Mouse (Mus musculus) spleen, adult 18-20 months (tissue): ENCODE measurements at regions not wholly inside any gene's neighbourhood (a gene's known extent, or its start where the extent isn't known, plus 50 kb on each side); places are given as distances from the start of the nearest gene placed in this dataset.

ENCODE experiments used
- DNase-seq, 2 experiments: peaks; one replicate each; pipeline ENCODE4 v3.0.0; 2022; ENCODE audit warnings: mixed read lengths in 2 of 2

DNA sequence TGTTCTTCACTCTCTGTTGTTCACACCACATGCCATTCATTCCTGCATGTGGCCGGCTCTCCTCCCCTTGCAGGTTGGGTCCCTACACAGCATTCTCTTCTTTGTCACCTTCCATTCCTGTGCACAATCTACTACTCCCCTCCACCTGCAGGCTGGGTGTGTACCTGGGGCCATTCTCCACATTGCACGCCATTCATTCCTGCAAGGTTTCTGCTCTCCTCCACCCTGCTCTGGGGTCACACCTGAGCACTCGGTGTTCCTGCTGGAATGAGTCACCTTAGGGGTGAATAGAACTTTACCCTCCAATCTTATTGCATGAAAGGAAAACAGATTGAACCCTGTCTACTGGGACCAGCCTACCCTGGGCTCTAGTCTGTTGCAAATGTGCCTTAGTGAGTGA lies 72.7 kb upstream of the Id2 start:
- DNase-seq, result no peak

GRCm38 (mm10) chr12:25168213-25168545 lies 71.2 kb upstream of the Id2 start:
- no peak for DNase-seq

GRCm38 (mm10) chr12:25167504-25168212 lies 70.7 kb upstream of the Id2 start:
- no peak for DNase-seq

- DNase-seq, result no peak
Measured at GRCm38 (mm10) chr12:25166525-25166924, 69.6 kb upstream of the Id2 start.

- peak; percentile 31 to 38 for DNase-seq
Measured at GRCm38 (mm10) chr12:25165650-25166049, 68.7 kb upstream of the Id2 start.

DNA sequence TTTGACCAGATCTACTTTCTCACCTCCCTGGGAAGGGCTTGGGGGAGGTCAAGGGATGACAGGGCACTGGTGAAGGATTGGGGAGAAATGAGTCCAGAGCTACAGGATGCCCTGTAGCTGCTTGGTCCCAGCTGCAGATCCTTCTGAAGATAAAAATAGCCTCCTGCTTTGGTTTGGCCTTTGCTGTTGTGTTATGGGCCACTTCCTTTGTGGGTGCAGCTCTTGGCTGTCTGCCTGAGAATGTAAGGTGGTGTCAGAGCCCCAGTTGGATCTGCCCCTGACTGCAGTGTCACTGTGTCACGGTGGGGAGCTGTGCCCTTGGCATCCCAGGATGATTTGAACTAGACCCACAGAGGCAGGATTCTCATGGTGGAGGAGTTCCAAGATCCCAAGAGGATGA lies 67.8 kb upstream of the Id2 start:
- no peak for DNase-seq

GRCm38 (mm10) chr12:25163541-25163940 lies 66.6 kb upstream of the Id2 start:
- no peak for DNase-seq

GRCm38 (mm10) chr12:25162843-25163242 lies 65.9 kb upstream of the Id2 start:
- DNase-seq, result no peak

DNA sequence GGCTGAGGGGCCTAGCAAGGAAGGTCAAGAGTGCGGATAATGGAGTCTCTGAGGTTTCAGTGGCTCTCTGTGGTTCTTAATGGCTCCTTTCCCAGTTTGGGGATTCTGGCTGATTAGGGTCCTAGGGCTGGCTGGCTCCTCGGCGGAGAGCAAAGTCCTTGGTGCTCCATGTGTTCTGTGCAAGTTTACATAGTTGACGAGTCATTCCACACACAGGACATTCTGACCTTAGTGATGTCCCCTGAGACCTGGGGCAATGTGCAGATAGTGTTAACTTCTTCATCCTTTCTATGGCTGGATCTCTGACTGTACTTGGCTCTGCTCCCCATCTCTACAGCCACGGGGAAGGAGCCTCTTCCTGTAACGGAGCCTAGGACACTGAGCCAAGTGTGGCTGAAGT lies 65.0 kb upstream of the Id2 start:
- no peak for DNase-seq

GRCm38 (mm10) chr12:25160990-25161843 lies 64.3 kb upstream of the Id2 start:
- no peak for DNase-seq

DNA sequence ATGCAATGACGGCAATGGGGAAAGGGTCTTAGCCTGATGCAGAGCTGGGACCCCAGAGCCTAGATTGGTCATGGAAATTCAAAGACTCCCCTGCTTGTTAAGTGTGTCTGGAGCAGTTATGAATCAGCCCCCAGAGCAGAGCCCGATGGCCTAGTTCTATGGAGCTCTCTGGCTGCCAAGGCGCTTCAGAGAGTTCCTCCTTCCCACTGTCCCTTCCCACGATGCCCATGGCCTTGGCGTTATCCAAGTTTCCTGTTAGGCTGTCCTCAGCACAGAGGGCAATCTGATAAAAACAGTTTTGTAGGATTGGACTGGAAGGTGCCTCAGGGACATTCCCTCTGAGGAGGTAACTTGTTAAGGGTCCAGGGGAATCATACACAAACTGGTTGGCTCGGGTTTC lies 62.2 kb upstream of the Id2 start:
- DNase-seq, result no peak

DNA sequence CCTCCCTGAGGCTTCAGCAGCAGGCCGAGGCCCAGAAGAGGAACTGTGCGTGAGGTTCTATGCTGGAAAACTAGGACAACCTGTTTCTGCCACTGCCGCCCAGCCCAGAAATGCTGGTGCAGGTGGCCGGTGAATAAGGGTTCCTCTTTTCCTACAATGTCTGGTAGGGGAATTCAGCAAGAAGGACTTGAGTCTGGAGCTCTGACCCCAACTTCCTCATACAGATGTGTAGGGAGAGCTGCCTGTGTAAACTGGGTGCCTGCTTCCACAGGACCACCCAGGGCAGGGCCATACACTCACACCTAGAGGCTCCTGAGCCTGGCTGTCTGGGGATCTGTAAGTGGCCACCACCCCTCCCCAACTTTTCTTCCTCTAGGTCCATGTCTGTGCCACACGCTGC lies 60.3 kb upstream of the Id2 start:
- no peak for DNase-seq

DNA sequence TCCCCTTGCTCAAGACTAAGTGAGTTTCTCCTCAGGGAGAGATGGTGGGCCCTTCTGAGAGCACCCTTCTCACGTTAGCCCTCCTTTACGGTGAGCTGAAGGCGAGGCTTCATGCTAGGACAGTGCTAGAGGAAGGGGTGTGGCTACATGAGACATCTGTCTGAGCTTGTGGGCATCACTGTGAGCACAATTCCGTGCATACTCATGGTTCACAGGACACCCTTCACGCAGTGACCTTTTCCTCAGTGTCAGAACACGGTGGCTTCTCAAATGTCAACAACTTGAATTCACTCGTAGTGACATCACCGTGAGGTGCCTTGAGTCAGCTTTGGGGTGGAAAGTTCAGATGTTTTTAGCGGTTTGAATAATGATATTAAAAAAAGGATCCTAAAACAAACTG lies 58.5 kb upstream of the Id2 start:
- no peak for DNase-seq

DNA sequence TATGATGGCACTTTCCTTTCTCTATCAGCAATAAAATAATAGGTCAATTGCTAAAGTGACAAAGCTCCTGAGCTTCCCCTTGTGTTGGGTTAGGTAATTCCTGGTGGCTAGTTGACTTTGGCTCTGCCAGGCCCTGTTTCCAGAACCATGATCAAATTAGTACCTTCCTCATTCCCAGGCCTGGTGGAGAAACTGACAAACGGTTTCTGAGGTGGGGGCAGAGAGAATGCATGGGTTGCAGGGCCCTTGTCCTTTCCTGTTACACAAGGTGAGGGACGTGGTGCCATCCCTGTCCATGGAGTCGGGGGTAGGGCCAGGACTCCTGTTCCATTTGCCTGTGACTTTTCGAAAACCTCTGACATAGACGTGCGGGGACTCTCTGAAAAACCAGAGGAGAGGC lies 51.2 kb upstream of the Id2 start:
- DNase-seq, result no peak
